Mouse (Mus musculus) thymus, postnatal 4 days (tissue): ENCODE measurements at regions not wholly inside any gene's neighbourhood (a gene's known extent, or its start where the extent isn't known, plus 50 kb on each side); places are given as distances from the start of the nearest gene placed in this dataset.
A peak's percentile ranks its signal among the peaks of the same experiment; 100 is the strongest.

ENCODE experiments used
- DNase-seq: peaks from one replicate; pipeline ENCODE4 v3.0.0; 2021

DNA sequence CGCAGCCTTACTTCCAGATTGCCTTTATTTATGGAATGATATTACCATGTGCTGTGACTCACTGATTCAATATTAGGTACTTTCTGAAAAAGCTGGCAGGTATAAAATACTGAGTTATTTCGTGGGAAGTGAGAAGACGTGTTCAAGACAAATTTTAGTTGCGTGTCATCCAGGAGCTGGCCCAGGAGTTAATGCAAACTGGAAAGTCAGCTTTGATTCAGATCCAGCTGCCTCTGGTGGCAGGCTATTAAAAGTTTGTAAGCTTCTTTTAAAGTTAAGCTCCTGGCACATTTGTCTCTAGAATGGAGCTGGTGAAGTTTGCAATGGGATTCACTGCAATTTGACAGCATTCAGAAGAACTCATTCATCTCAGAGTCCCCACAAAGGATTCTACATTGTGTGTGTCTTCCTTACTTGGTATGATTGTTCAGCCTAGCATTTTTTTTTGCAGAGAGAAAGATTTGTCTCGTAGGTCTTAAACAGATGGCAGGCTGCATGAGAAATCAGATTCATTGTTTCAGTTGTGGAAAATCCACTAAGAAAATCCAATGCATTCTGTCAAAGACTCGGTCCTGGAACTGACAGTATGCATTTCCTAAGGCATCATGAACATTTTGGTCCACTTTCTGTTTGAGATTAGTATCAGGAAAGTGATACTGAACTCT is 599.1 kb downstream of the Gm19410 start:
- no peak for DNase-seq

DNA sequence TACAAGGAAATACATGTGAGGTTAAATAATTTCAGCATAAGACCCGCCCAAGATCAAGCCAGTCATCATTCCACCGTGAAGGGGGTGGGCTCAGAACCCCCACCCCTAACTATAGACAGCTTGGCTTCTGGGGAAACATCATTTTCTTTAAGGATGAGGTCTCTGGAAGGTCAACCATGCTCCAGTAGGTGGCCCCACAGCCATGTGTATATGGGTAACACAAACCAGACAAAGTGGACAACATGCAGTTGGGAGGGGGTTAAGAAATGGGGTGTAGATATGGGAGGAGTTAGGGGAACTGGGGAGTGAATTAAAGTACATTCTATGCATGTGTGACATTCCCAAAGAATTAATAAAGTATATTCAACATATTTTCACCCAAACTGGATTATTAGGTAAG is 600.4 kb downstream of the Gm19410 start:
- DNase-seq, result no peak

DNA sequence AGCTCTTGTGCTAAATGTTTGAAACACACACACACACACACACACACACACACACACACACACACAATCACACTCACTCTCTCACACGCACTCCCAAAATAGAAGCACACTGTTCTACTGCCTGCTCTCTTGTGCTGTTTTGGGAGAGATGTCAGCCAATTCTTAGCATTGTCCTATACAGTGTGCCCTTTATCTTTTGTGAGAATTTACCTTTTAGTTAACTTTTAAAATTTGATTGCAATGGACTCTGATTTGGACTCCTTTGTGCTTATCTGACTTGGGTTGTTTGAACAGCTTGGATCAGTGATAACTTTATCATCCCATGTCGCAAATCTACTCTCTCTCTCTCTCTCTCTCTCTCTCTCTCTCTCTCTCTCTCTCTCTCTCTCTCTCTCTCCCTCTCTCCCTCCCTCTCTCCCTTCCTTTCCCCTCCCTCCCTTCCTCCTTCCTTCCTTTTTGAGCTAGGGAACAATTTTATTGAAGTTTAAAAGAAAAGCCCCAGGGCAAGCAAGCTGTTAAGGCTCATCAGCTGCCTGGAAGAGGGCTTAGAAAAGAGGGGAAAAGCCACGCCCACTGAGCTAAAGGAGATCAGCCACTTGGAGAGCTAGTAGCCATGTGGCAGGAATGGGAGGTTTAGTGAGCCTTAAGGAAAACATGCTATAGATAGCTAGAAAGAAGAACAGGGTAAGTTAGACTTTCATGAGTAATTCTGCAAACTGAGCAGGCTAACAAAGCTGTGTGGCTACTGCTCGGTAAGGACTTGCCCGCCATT is 611.2 kb downstream of the Gm19410 start:
- no peak for DNase-seq

DNA sequence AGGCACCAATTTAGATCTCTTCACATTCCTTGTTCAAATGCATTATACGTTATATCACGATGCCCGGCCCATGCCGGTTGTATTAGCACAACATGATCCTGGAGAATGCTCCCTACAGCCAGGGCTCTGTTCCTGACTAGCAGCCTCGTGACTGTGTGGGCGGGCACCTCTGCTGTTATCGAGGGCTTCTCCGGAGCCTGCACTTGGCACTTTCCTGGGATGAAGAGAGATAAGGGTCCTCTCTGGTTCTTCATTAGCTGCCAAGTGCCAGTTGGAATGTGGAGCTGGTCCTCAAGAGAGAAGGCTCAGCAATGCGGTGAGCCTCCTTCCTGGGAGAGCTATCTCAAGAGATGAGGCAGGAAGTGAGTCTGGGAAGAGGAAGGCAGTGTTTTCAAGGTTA is 598.9 kb upstream of the AI429214 start:
- DNase-seq, result peak; percentile 7

DNA sequence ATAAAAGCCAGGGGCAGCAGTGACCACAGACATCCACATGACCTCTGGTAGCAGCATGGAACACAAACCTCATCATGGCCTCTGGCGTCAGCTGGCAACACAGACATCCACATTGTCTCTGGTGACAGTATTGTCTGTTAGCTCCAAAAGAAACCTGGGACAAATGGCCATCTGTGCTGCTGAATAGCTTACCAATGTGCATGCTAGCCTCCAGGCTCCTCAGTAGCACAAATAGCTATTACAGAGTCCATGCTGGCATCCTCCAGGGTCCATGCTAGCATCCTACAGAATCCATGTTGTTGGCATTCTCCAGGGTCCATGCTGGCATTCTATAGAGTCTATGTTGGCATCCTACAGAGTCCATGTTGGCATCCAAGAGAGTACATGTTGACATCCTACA is 596.9 kb upstream of the AI429214 start:
- DNase-seq, result no peak

DNA sequence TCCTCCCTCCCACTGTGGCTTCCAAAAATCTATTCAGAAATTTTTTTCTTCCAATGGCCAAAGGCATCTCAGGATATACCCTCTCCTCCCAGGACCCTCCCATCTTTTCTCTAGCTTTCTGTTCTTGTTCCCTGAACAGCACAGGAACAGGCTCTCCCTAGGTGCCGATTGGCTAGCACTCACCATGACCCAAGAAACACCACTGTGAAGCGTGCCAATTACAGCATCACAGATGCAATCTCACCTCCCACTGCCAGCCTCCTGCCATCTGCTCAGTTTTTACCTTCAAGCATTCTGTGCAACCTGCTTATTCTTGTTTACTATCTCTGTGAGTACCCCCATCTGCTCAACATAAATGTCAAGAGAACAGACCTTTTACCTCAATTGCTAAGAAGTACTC is 586.7 kb upstream of the AI429214 start:
- no peak for DNase-seq
